Mouse (Mus musculus) bone marrow macrophage, adult 2 months (primary cell): ENCODE measurements around the gene Leng9. TPM values are rescaled to one million over a fixed set of nuclear protein-coding genes. Genes with fewer than 3 reads are reported as not detected.
A peak's percentile ranks its signal among the peaks of the same experiment; 100 is the strongest.

Experiments
- H3K27ac ChIP-seq: 2 replicates; pipeline ENCODE4 v1.5.1; 2012; ENCODE audit warnings: low read depth, low read length; ENCODE audit not compliant: insufficient read depth
- H3K4me1 ChIP-seq: 2 replicates; pipeline ENCODE4 v1.6.1; 2012; ENCODE audit warnings: low read length; ENCODE audit not compliant: control insufficient read depth, insufficient read depth
- H3K4me3 ChIP-seq: 2 replicates; pipeline ENCODE4 v1.5.1; 2012; ENCODE audit warnings: mild to moderate bottlenecking, low read length, moderate library complexity; ENCODE audit not compliant: insufficient read depth
- CTCF ChIP-seq: IDR thresholded peaks from 2 replicates; pipeline ENCODE4 v1.5.1; 2012; ENCODE audit warnings: low read depth, mild to moderate bottlenecking, low read length, moderate library complexity
- POLR2A ChIP-seq: IDR thresholded peaks from 2 replicates; pipeline ENCODE4 v1.6.1; 2012; ENCODE audit warnings: mild to moderate bottlenecking, low read depth, low read length, borderline replicate concordance
- polyA plus RNA-seq: library from polyadenylated mRNA; stranded (reverse); fragments of >200 nt; gene quantifications from 2 replicates; pipeline ENCODE4 v1.2.4, GENCODE M21; 2012; ENCODE audit not compliant: missing spikeins, insufficient read depth, insufficient read length

The Leng9 gene
- polyA plus RNA-seq, 1 experiment = 3.8 TPM

DNA sequence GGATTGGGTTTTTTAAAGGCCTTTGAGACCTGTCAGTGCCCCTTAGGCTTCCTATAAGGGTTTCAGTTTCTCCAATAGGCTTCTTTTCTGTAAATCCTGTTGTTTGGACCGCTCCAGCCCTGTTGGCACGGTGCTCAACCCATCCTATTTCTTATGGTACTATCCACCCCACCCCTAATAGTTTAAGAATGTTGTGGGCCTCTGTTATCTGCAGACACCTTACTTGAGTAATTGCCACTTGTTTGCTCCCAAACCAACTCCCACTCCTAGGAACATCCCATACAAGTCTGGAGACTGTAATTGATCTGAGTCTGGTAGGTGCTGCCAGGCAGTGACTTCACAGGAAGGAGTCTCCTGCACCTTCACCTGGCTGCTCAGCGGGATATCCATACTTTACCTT is 12.4 kb downstream of the Leng9 start:
- no peak overlapping the region for H3K27ac ChIP-seq
- peak overlapping the region; percentile 95 for H3K4me3 ChIP-seq
- TF ChIP-seq CTCF (no peak), POLR2A (no peak)
- H3K4me1 ChIP-seq = peaks cover 18% of the 10 kb centered on the region

DNA sequence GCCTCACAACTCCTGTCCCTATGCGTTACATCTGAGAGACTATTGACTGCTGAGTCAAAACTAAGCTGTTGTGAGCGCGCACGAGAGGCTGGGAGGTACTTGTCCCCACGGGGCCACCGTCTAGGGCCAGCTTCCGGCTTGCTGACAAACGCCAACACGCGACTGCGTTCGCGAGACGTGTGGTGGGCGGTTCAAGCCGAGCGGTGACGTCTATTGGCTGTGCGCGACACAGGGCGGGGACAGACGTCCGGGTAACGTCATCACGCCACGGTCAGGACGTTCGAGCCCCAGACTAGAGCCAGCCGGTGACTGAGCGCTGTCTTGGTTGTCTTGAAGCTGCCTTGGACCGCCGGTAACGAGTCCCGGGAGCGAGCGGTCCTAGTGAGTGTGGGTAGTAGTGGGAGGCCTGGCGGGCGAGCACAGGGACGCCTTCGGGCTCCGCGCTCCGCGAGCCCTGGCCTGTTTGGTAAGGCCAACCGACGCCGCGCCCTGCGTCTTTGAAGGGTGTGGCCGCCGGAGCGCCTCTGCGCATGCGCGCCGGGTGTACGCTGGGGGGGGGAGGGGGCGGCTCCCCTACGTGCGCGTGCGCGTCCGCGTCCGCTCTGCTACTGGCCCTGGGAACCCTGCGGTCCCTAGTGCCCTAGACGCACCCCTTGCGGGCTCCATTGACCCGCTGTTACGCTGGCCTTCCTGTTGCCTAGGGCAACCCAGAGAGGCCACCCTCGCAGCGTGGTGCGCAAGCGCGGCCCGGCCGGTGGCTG is 13.2 kb downstream of the Leng9 start, which contains the start of gene Leng8:
Gene Leng8 (plus strand): TSS at position 269 of the 761 bp plus-strand sequence.
- TF ChIP-seq CTCF (no peak), POLR2A (peak; percentile 43; the same call in 1 of the 2 replicates)
- Histone ChIP-seq H3K4me1 (peaks cover 18% of the 10 kb centered on the region), H3K27ac (peak within 1 kb of the TSS; percentile 90), H3K4me3 (peak within 1 kb of the TSS; percentile 95)

DNA sequence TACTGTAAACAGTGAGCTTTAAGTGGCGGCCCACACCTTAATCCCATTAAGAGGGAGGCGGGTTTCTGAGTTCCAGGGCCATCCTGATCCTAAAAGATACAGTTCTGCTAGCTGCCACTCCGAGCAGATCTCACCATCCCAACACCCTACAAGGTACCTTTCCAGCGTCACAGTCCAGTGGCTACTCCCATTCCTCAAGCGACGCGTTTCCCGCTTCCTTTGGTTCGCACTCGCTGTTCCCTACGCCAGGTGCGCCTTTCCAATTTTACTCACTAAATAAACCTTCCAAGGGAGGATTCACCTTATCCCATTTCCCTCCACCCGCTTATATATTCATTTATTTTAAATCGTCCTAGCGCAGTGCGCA is 13.8 kb downstream of the Leng9 start:
- peaks cover 18% of the 10 kb centered on the region for H3K4me1 ChIP-seq
- TF ChIP-seq CTCF = no peak
- peak overlapping the region; percentile 94 for H3K4me3 ChIP-seq

DNA sequence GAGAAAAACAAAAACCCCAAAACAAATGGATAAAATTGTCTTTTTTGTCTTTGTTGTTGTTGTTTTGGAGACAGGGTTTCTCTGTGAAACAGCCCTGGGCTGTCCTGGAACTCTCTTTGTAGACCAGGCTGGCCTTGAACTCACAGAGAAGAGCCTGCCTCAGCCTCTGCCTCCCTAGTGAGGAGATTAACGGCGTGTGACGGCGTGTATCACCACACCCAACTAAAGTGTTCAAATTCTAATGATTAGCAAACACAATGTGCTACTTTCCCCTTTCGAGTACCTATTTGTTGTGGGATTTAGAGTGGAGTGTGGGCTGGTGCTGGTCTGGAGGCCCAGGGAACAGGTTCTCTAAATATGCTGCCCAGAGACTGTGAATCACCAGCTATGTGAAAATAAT is 15.3 kb downstream of the Leng9 start:
- peaks cover 22% of the 10 kb centered on the region for H3K4me1 ChIP-seq

More for the DNA sequence above, 13.8 kb downstream of the Leng9 start:
- peak overlapping the region; percentile 27 for H3K27ac ChIP-seq

DNA sequence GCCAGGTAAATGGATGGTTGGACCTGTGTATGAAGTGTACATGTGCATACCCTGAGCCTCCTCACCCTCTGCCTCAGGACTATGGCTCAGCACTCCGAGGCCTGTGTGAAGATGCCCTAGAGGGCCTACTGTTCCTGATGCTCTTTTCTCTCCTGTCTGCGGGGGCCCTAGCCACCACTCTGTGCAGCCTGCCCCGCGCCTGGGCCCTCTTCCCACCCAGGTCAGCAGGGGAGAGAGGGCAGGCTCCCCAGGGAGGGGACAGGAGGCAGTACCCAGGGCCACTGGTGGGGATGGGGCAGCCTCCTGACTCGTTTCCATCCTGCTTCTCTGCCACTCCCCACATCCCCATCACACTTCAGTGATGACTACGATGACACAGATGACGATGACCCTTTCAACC is 17.2 kb downstream of the Leng9 start:
- no peak for TF ChIP-seq POLR2A
- no peak for TF ChIP-seq CTCF
- Histone ChIP-seq H3K4me1 (peaks cover 19% of the 10 kb centered on the region), H3K27ac (no peak overlapping the region), H3K4me3 (no peak overlapping the region)

More for the DNA sequence above, 15.3 kb downstream of the Leng9 start:
- no peak overlapping the region for H3K27ac ChIP-seq
- TF ChIP-seq CTCF (no peak), POLR2A (no peak)
- no peak overlapping the region for H3K4me3 ChIP-seq

DNA sequence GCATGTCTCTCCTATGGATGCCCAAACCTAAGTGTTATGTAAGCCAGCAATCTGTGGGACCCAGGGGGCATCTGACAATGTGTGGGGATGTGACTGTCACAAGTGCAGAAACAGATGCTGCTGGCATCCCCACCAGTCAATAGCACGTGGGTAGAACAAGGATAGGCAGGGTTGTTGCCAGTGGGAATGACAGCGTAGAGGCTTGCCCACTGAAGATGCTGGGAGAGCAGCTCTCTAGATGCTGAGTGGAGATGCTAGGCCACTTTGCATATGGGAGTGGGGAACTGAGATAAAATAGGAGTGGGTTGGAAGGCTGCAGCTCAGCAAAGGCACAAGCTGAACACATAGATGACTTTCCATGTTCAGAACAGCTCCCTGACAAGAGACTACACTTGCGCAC is 17.6 kb downstream of the Leng9 start:
- no peak overlapping the region for H3K4me3 ChIP-seq
- peaks cover 17% of the 10 kb centered on the region for H3K4me1 ChIP-seq
- H3K27ac ChIP-seq = no peak overlapping the region
- TF ChIP-seq CTCF (no peak), POLR2A (no peak)

DNA sequence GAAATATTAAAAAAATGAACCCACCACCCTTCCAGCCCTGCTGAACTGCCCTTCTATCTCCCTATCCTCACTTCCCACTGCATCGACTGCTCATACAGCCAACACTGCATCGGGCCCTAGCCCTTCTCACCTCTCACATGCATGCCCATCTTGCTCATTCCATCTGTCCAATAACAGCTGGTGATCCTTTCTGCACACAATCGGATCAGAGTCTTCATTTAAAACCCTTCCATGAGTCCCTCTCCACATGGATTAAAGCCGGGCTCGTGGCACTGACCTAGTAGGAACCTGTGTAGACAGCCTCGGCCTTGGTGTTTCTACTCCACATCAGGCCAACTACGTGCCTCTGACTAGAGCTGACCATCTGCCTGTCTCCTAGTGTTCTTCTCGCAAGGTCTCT is 18.2 kb downstream of the Leng9 start:
- H3K4me1 ChIP-seq = peaks cover 17% of the 10 kb centered on the region
- TF ChIP-seq CTCF (no peak), POLR2A (no peak)
- no peak overlapping the region for H3K4me3 ChIP-seq
- no peak overlapping the region for H3K27ac ChIP-seq

DNA sequence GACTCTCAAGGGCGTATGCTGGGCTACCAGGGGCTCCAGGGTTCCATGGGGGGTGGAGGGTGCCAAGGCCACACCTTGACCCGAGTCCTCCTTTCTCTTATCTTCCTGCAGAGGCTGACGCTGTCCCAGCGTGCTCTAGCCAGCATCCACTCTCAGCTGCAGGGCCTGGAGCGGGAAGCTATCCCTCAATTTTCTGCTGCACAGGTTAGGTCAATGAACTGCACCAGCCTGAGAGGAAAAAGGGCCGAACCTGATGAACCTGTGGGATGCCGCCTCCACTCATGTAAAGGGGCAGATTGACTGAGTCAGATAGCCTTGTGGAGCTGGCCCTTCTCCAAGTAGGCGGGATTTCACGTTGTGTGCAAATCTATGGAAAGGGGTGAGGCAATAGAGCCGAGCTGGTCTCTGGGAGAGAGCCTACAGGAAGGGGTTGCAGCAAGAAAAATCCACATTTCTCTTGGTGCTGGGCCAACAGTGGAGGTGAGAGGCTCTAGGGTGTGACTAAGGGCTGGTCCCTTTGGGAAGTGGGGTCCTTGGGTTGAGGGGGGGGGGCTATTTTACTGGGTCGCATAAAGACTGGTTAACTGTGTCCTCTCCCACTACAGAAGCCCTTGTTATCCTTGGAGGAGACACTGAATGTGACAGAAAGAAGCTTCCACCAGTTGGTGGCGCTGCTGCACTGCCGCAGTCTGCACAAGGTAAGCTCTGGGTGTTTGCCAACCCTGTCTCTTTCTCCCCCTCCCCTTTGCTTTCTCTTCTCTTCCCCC is 19.3 kb downstream of the Leng9 start:
- H3K4me1 ChIP-seq = peaks cover 17% of the 10 kb centered on the region

DNA sequence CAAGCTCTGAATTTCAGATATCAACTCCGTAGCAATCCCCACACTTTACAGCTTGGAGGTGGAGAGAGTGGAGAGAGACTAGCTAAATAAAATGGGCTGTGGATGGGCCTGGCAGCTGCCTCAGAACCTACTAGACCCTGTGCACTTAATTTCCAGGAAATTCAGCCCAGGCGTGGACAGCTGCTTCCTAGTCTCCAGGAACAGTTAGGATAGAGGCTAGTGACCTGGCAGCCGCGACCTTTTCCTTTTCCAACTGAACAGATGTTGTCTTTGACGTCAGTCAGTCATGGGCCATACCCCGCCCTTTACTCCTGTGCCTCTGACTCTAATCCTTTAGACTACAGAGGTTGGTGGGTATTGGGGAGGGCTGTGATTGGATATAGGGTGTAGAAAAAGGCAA is 21.3 kb downstream of the Leng9 start:
- peaks cover 6% of the 10 kb centered on the region for H3K4me1 ChIP-seq
- H3K4me3 ChIP-seq = no peak overlapping the region
- TF ChIP-seq POLR2A (no peak), CTCF (no peak)
- no peak overlapping the region for H3K27ac ChIP-seq

More for the DNA sequence above, 19.3 kb downstream of the Leng9 start:
- Histone ChIP-seq H3K27ac (no peak overlapping the region), H3K4me3 (no peak overlapping the region)
- TF ChIP-seq CTCF = peak; percentile 83
- TF ChIP-seq POLR2A = no peak

DNA sequence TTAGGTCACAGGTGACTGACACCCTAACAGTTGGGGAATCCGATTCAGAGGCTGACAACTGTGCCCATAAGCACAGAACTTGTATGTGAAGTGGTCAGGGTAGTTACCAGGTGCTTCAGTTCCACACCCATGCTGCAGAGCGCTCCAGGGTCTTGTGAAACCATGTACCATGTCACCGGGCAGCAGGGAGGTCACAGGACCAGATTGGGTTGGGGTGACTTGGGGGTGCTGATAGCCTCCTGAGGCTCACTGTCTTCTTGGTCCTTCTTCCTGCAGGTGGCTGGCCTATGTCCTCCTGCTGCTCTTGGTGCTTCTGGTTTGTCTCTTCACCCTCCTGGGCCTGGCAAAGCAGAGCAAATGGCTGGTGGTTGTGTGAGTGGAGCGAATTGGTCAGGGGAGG is 22.3 kb downstream of the Leng9 start:
- no peak overlapping the region for H3K27ac ChIP-seq
- TF ChIP-seq CTCF (no peak), POLR2A (no peak)
- 0 out of 2 replicates have a peak, but pooled peaks cover 4% of the 10 kb centered on the region for H3K4me1 ChIP-seq
- no peak overlapping the region for H3K4me3 ChIP-seq
